Mouse (Mus musculus) heart, embryonic 15.5 days (tissue): ENCODE results near the gene Hoxa7. TPM values are rescaled to one million over a fixed set of nuclear protein-coding genes. Genes with fewer than 3 reads are reported as not detected.
A peak's percentile ranks its signal among the peaks of the same experiment; 100 is the strongest.

Experiments
- ATAC-seq: fragments of 200-750 bp; cut with Nextera tagmentation; replicated peaks from 2 replicates; pipeline ENCODE4 v1.8.0; 2017; ENCODE audit warnings: low read depth, moderate TSS enrichment; ENCODE audit not compliant: insufficient number of reproducible peaks, insufficient read depth, low FRiP score
- H3K27ac ChIP-seq: fragments of 300-500 bp; sonication (generic); 2 replicates; pipeline ENCODE4 v1.5.1; 2015; ENCODE audit warnings: mild to moderate bottlenecking, inconsistent platforms
- H3K27me3 ChIP-seq: fragments of 300-500 bp; sonication (generic); 2 replicates; pipeline ENCODE4 v1.6.1; 2015; ENCODE audit warnings: inconsistent platforms
- H3K36me3 ChIP-seq: fragments of 300-500 bp; sonication (generic); 2 replicates; pipeline ENCODE4 v1.6.1; 2015; ENCODE audit warnings: mild to moderate bottlenecking, inconsistent platforms
- H3K4me1 ChIP-seq: fragments of 300-500 bp; sonication (generic); replicated peaks from 2 replicates; pipeline ENCODE4 v1.6.1; 2015; ENCODE audit warnings: inconsistent platforms
- H3K4me2 ChIP-seq: fragments of 300-500 bp; sonication (generic); 2 replicates; pipeline ENCODE4 v1.6.1; 2015; ENCODE audit warnings: inconsistent platforms, mild to moderate bottlenecking, moderate library complexity
- H3K4me3 ChIP-seq: fragments of 300-500 bp; sonication (generic); 2 replicates; pipeline ENCODE4 v1.5.1; 2015; ENCODE audit warnings: mild to moderate bottlenecking, inconsistent platforms
- H3K9ac ChIP-seq: fragments of 300-500 bp; sonication (generic); 2 replicates; pipeline ENCODE4 v1.6.1; 2015; ENCODE audit warnings: mild to moderate bottlenecking, inconsistent platforms
- H3K9me3 ChIP-seq: fragments of 300-500 bp; sonication (generic); replicated peaks from 2 replicates; pipeline ENCODE4 v1.6.1; 2016; ENCODE audit warnings: inconsistent platforms
- WGBS: fragments of 180-500 bp; shearing (Covaris S2); methylation state at CpG from one replicate; pipeline ENCODE4 v1.1.7; 2015; ENCODE audit warnings: mixed read lengths; 5-methylcytosine and 5-hydroxymethylcytosine counted together
- polyA plus RNA-seq: library from polyadenylated mRNA; unstranded; fragments of >200 nt; fragmentation: Nextera tagmentation; extraction: Ambion mirVana; gene quantifications from 2 replicates; pipeline ENCODE4 v1.2.1, GENCODE M21; 2015

Gene Hoxa7
- polyA plus RNA-seq, 1 experiment from 2014 or later = 0.54 TPM

DNA sequence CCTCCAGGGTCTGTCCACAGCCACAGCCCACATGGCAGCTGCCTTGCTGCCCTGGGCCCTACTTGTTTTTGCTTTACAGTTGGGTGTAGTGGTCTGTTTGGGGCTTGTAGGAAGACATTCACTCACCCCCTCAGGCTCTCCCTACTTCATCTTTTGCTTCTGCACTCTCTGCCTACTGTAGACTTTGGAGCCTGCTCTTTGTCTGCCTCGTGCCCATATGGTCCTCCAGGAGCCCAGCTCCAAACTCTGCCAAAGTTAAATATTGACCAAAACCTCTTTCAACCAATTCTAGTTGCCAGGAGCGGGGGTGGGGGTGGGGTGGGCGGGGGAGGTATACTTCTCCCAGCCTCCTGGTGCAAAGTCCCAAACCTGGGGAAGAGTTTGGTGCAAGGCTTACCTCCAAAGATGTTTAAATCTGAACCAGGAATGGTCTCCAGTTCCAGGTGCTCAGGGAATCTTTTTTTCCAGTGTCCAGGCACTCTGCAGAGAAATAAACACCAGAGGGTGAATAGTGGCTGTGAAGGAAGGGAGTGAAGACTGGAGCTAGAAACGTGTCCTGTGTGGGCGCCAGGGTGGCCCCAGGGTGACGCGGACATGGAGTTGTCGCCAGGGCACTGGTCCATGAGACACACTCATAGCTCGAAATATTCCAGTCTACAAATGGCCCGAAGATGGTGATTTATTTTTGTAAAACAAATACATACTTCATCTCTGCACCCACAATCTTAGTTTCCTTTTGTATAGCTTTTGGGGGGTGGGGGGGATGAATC is 38.2 kb downstream of the Hoxa7 start:
- no peak overlapping the region for H3K9ac ChIP-seq
- H3K4me2 ChIP-seq = no peak overlapping the region
- H3K27ac ChIP-seq = no peak overlapping the region
- H3K9me3 ChIP-seq = no peaks in the 10 kb centered on the region
- H3K4me3 ChIP-seq = no peak overlapping the region
- no peak for ATAC-seq
- H3K27me3 ChIP-seq = peaks cover 100% of the 10 kb centered on the region
- H3K36me3 ChIP-seq = no peaks in the 10 kb centered on the region
- WGBS = 26% methylated on average over 10 of the region's 10 CpGs
- H3K4me1 ChIP-seq = peaks cover 4% of the 10 kb centered on the region; the same call in 1 of the 2 replicates

DNA sequence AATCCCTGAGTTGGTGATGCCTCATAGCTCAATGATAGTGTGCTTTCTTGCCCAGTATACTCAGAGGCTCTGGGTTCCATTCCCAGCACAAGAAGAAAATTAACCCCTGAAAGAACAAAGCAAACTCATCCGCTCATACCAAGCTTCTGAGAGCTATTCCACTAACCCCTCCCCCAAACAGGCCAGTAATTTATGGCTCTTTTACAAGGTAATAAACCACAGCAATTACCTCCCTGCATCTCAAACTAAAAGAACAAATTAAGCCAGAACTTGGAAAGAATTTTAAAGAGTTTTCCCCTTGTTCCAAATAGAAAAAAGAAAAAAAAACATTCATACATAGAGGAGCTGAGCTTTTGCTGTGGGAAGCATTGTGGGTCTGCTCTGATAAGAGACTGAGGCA is 38.9 kb downstream of the Hoxa7 start:
- Histone ChIP-seq H3K27ac (no peak overlapping the region), H3K36me3 (no peaks in the 10 kb centered on the region), H3K4me2 (no peak overlapping the region), H3K4me3 (no peak overlapping the region), H3K9ac (no peak overlapping the region), H3K4me1 (peaks cover 4% of the 10 kb centered on the region; the same call in 1 of the 2 replicates), H3K27me3 (peaks cover 100% of the 10 kb centered on the region), H3K9me3 (no peaks in the 10 kb centered on the region)
- no peak for ATAC-seq
- WGBS = 43% methylated on average over 1 of the region's 1 CpGs

GRCm38 (mm10) chr6:52182030-52182429 is 39.6 kb downstream of the Hoxa7 start:
- H3K4me2 ChIP-seq = no peak overlapping the region
- no peak for ATAC-seq
- H3K4me1 ChIP-seq = peaks cover 4% of the 10 kb centered on the region; the same call in 1 of the 2 replicates
- no peaks in the 10 kb centered on the region for H3K36me3 ChIP-seq
- no peak overlapping the region for H3K27ac ChIP-seq
- H3K27me3 ChIP-seq = peaks cover 100% of the 10 kb centered on the region
- H3K9ac ChIP-seq = no peak overlapping the region
- no peaks in the 10 kb centered on the region for H3K9me3 ChIP-seq
- no peak overlapping the region for H3K4me3 ChIP-seq
- 47% methylated on average over 2 of the region's 2 CpGs for WGBS

DNA sequence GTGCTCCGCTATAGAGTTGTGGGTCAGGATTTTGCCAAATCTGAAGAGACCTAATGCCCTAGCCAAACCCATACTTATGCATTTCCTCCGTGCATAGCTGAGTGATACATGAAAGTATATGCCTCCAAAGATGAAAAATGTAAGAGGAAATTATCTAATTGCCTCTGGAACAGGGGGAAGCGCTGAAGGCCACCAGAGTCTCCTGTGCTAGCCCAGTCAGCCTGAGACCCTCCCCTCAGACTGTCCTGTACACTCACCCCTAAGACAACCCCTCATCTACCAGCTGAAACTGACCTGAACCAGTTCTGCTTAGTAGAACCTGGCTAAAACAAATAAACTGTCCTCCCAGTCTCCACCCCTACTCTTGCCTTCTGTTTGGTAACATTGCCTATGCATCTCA is 40.9 kb downstream of the Hoxa7 start:
- Histone ChIP-seq H3K27me3 (peaks cover 100% of the 10 kb centered on the region), H3K4me3 (0 out of 2 replicates have a peak overlapping the region, but pooled peaks have one; percentile 51), H3K4me1 (peaks cover 4% of the 10 kb centered on the region; the same call in 1 of the 2 replicates), H3K9ac (no peak overlapping the region), H3K4me2 (peak overlapping the region; percentile 34; the same call in 1 of the 2 replicates), H3K27ac (no peak overlapping the region), H3K9me3 (no peaks in the 10 kb centered on the region), H3K36me3 (no peaks in the 10 kb centered on the region)
- ATAC-seq = no peak
- 23% methylated on average over 3 of the region's 3 CpGs for WGBS

DNA sequence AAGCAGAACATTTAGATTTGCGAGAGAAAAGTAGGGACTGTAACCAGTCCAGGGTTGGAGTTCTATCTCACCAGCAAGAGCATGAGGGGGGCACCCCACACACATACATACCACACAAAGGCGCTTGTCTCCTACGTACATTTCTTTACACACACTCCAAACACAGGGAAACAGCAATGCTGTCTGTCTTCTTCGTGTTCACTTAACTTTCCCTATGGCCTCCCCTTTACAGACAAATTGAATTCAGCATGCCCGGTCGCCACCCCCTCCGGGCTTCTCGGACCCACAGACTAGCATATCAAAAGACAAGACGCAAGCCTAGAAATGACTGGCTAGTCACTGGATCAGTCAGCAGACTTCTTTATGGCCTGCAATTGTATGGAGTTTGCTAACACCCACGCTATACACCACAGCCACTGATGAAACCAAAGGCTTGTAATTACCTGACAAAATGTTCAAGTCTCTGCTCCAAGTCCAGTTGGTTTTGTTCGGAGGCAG is 41.4 kb downstream of the Hoxa7 start:
- Histone ChIP-seq H3K36me3 (no peaks in the 10 kb centered on the region), H3K4me1 (peaks cover 2% of the 10 kb centered on the region; the same call in 1 of the 2 replicates), H3K27me3 (peaks cover 100% of the 10 kb centered on the region), H3K4me2 (peak overlapping the region; percentile 34; the same call in 1 of the 2 replicates), H3K9me3 (no peaks in the 10 kb centered on the region), H3K4me3 (peak overlapping the region; percentile 51; the same call in 1 of the 2 replicates), H3K9ac (no peak overlapping the region), H3K27ac (no peak overlapping the region)
- WGBS = 19% methylated on average over 11 of the region's 11 CpGs
- no peak for ATAC-seq

- H3K27ac ChIP-seq = no peak overlapping the region
- H3K4me1 ChIP-seq = peaks cover 2% of the 10 kb centered on the region; the same call in 1 of the 2 replicates
- ATAC-seq = no peak
- H3K9ac ChIP-seq = peak overlapping the region; percentile 3; the same call in 1 of the 2 replicates
- peaks cover 100% of the 10 kb centered on the region for H3K27me3 ChIP-seq
- WGBS = 11% methylated on average over 10 of the region's 10 CpGs
- H3K4me3 ChIP-seq = peak overlapping the region; percentile 51
- H3K36me3 ChIP-seq = no peaks in the 10 kb centered on the region
- no peaks in the 10 kb centered on the region for H3K9me3 ChIP-seq
- H3K4me2 ChIP-seq = peak overlapping the region; percentile 34
These were observed 42.0 kb downstream of the Hoxa7 start for GRCm38 (mm10) chr6:52179690-52180089.

- H3K27ac ChIP-seq = peak overlapping the region; percentile 28; the same call in 1 of the 2 replicates
- WGBS = 11% methylated on average over 4 of the region's 4 CpGs
- H3K9me3 ChIP-seq = no peaks in the 10 kb centered on the region
- H3K4me1 ChIP-seq = 0 out of 2 replicates have a peak, but pooled peaks cover 2% of the 10 kb centered on the region
- peak overlapping the region; percentile 51 for H3K4me3 ChIP-seq
- H3K9ac ChIP-seq = peak overlapping the region; percentile 3; the same call in 1 of the 2 replicates
- ATAC-seq = no peak
- H3K27me3 ChIP-seq = peaks cover 99% of the 10 kb centered on the region
- no peaks in the 10 kb centered on the region for H3K36me3 ChIP-seq
- H3K4me2 ChIP-seq = peak overlapping the region; percentile 34
These were observed 42.6 kb downstream of the Hoxa7 start for GRCm38 (mm10) chr6:52178918-52179665.

DNA sequence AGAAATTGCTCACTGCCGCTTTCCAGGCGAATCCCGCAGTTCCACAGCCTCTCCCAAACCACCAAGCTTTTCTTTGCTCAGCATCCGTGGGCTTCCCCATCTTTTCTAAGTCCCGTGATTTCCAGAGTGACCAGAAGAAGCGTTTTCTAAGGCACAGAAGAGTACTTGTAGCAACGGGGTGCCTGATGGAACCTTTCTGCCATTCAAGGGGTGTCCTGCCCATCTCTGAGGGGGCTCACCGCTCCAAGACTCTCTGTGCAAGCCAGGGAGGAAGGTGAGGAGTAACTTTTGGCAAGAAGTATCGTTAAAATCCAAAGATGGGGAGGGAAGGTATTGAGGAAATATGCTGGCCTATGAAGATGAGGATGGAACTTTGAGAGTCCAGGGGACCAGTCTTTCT is 43.8 kb downstream of the Hoxa7 start:
- 8% methylated on average over 9 of the region's 9 CpGs for WGBS
- no peak overlapping the region for H3K27ac ChIP-seq
- H3K9me3 ChIP-seq = no peaks in the 10 kb centered on the region
- peak overlapping the region; percentile 21; the same call in 1 of the 2 replicates for H3K9ac ChIP-seq
- no peak for ATAC-seq
- H3K4me1 ChIP-seq = peaks cover 4% of the 10 kb centered on the region
- H3K4me2 ChIP-seq = peak overlapping the region; percentile 37
- H3K36me3 ChIP-seq = no peaks in the 10 kb centered on the region
- peaks cover 99% of the 10 kb centered on the region for H3K27me3 ChIP-seq
- H3K4me3 ChIP-seq = peak overlapping the region; percentile 51

DNA sequence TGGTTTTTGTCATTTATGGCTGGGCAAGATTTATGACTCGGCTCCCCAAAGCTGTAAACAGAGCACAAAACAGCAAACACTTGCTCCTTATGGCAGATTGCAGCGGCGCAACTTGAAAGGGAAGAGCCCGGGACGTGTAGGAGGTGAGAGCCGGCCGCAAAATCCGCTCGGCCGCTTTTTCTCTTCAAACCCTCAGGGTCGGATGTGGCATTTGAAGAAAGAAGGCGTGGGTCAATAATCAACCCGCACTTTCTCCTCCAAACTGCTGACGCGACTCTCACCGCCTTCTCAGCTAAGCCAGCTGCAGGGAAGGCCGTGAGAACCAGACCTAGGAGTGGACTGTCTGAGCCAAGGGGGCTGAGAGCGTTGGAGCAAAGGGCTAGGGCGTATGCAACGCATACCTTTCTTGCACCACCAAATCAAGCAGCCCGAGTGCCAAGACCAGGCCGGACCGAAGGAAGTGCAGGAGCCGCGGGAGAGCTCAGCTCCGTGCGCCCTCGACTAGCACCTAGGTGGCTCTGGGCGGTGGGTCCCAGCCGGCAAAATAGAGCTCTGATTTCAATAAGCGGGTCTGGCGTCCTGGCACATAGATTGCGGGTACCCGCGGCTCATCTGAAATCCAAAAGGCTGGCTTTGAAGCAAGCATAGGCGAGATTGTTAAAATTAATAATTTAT is 44.5 kb downstream of the Hoxa7 start, which contains the start of gene 5730596B20Rik:
Gene 5730596B20Rik (plus strand): TSS at position 438 of the 675 bp plus-strand sequence.
- peak within 1 kb of the TSS; percentile 68 for H3K27ac ChIP-seq
- H3K4me1 ChIP-seq = peaks cover 10% of the 10 kb centered on the region
- no peak for ATAC-seq
- H3K9ac ChIP-seq = peak within 1 kb of the TSS; percentile 38
- no peaks in the 10 kb centered on the region for H3K36me3 ChIP-seq
- peak within 1 kb of the TSS; percentile 37 for H3K4me2 ChIP-seq
- 3% methylated on average over 36 of the region's 36 CpGs for WGBS
- no peaks in the 10 kb centered on the region for H3K9me3 ChIP-seq
- peaks cover 99% of the 10 kb centered on the region for H3K27me3 ChIP-seq
- H3K4me3 ChIP-seq = peak within 1 kb of the TSS; percentile 51

GRCm38 (mm10) chr6:52176391-52176790 is 45.3 kb downstream of the Hoxa7 start:
- 2% methylated on average over 6 of the region's 6 CpGs for WGBS
- H3K9ac ChIP-seq = no peak overlapping the region
- peak overlapping the region; percentile 68 for H3K27ac ChIP-seq
- no peaks in the 10 kb centered on the region for H3K9me3 ChIP-seq
- no peak for ATAC-seq
- no peaks in the 10 kb centered on the region for H3K36me3 ChIP-seq
- H3K4me3 ChIP-seq = peak overlapping the region; percentile 51
- H3K4me2 ChIP-seq = peak overlapping the region; percentile 37
- H3K4me1 ChIP-seq = peaks cover 11% of the 10 kb centered on the region
- peaks cover 99% of the 10 kb centered on the region for H3K27me3 ChIP-seq
